In the genomic region with DNA sequence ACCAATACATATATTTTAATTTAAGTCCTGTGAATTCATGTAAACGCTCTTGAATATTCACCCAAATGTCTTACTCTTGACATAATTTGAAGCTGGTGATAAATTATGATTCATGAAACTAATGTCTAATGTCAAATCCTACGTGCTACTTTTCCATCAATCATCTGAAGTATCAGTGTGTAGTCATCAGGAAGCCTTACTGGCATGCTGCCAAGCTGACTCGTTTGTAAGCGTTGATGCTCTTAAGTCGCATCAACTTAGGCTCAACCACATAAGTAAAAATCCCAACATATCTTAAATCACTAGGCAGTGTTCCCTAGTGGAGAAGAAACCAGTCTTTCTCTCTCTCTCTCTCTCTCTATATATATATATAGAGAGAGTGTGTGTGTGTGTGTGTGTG, we compare ENCODE assay signal across 1 mouse cellular context.
TF ChIP-seq lines count a peak whose summit lies in the region.

No protein-coding gene starts in this region.

TF ChIP-seq in MEL, 35 proteins besides CTCF, POLR2A, EP300 and RAD21:
- no peak for TF ChIP-seq POLR2AphosphoS5 (IDR thresholded peaks at IDR 0.05; ENCODE audit: borderline replicate concordance, low read depth, low read length)
- no peak for TF ChIP-seq TAL1 (IDR thresholded peaks at IDR 0.05; ENCODE audit: low read length)
- no peak for TF ChIP-seq E2F4 (IDR thresholded peaks at IDR 0.05; ENCODE audit: borderline replicate concordance, low read depth, low read length)
- no peak for TF ChIP-seq ZC3H11A (IDR thresholded peaks at IDR 0.05; ENCODE audit: low read depth, low read length)
- no peak for TF ChIP-seq MAZ (IDR thresholded peaks at IDR 0.05; ENCODE audit: low read depth, low read length)
- no peak for TF ChIP-seq ELF1 (IDR thresholded peaks at IDR 0.05; ENCODE audit: low read depth, low read length)
- TF ChIP-seq UBTF (IDR thresholded peaks at IDR 0.05; ENCODE audit: borderline replicate concordance, insufficient read depth, low read depth, low read length) = no peak
- no peak for TF ChIP-seq POLR2AphosphoS2 (IDR thresholded peaks at IDR 0.05; ENCODE audit: low read length)
- no peak for TF ChIP-seq MYB (IDR thresholded peaks at IDR 0.05; ENCODE audit: low read depth, low read length)
- no peak for TF ChIP-seq SIN3A (IDR thresholded peaks at IDR 0.05; ENCODE audit: low read length)
- TF ChIP-seq ZMIZ1 (IDR thresholded peaks at IDR 0.05; ENCODE audit: low read depth, low read length) = no peak
- TF ChIP-seq TCF12 (IDR thresholded peaks at IDR 0.05; ENCODE audit: low read depth, low read length) = no peak
- no peak for TF ChIP-seq GABPA (IDR thresholded peaks at IDR 0.05; ENCODE audit: low read depth, low read length)
- TF ChIP-seq KAT2A (conservative IDR thresholded peaks at IDR 0.05; ENCODE audit: low read depth, low read length) = no peak
- TF ChIP-seq GATA1 (IDR thresholded peaks at IDR 0.05; ENCODE audit: low read depth, low read length) = no peak
- no peak for TF ChIP-seq ZKSCAN1 (IDR thresholded peaks at IDR 0.05; ENCODE audit: low read depth, low read length)
- TF ChIP-seq SMC3 (IDR thresholded peaks at IDR 0.05; ENCODE audit: low read depth, low read length) = no peak
- no peak for TF ChIP-seq USF1 (IDR thresholded peaks at IDR 0.05; ENCODE audit: low read depth, low read length)
- TF ChIP-seq CHD1 (IDR thresholded peaks at IDR 0.05; ENCODE audit: low read depth, low read length) = no peak
- no peak for TF ChIP-seq JUND (IDR thresholded peaks at IDR 0.05; ENCODE audit: low read depth, low read length)
